Mouse (Mus musculus): ENCODE data around the gene Uqcc2.

Uqcc2 gene

DNA sequence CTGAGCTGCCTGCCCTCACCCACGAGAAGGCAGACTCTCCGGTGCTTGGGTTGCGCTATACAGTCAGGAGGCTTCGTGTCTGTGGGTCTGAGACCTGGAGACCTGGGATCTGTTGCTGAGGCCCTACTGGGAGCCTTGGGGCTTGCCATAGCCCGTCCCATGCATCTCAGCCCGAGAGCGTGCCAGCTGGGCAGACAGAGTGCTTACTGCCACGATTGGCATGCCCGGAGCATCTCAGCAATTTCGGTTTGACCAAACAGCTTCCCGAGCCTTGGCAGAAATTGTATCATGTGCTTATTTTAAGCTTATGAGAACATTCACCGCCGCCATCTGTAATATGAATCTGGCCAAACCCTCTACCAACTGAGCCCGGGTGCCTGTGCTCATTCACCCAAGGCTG, 20.5 kb upstream of the Uqcc2 start:
- no peak for DNase-seq

DNA sequence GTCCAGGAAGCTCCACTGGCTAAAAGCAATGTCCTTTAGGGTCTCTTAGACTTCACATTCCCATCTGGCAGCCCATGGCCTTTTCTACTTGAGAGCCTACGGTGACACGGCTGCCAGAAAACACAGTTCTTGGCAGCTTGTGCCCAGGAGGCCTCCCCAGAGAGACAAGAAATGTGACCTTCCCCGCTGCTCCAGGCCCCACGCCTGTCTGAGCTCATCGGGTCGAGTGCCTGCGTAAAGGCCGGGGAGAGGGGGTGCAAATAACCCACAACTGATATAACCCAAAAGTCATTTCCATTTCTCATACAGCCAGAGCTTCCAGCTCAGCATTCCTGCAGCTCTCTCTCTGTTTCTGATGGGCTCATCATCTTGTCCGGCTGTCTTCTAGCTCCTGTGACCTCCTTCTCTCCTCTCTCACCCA, 20.1 kb upstream of the Uqcc2 start:
- no peak for DNase-seq

DNA sequence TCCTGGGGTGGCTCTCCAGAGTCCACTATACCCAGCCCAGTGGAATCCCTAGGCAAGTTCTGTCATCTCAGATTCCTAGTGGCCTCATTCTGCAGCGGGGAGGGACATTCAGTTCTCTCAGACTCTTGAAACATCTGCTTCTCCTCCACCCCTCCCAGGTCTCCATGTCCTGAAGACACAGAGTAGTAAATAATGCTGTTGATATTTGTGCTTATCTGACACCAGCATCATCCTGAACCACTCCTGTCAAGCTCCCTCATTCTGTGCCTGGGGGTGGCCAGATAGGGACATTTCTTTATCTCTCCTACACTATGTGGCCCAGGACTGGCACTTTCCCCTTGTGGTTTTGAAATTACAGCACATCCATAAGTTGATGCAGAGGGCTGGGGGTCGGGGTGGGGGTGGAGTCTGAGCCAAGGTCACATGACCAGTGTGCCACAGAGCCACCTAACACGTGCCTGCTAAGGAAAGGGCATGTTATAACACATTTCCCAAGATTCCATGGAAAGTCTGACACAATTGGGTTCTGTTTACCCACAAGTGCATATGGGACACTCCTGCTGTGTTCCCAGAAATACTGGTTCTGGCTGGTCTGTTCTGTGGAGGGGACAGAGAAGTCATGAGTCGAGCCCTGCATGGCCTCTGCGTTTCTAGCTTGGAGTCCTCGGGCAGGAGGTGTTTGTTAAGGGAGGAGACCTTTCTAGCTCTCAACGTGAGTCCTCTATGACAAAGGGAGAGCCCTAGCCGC, 19.4 kb upstream of the Uqcc2 start:
- DNase-seq, result no peak

DNA sequence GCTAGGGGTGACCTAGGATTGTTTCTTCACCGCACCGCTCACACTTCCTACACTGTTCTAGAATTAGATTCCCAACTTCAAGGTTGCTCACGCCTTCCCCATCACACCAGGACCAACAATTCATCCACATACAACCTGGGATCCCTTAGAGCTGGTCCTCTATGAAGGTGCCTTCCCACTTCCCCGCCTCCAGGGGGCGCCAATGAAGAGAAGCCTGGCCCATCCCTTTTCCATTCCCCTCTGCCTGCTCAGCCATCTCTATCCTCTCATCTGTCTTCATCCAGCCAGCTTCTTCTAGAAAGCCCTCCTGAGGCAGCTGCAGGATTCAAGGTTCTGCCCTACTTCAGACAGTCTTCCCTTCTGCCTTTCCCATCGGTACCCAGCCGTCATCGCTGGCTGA, 17.7 kb upstream of the Uqcc2 start:
- no peak for DNase-seq

DNA sequence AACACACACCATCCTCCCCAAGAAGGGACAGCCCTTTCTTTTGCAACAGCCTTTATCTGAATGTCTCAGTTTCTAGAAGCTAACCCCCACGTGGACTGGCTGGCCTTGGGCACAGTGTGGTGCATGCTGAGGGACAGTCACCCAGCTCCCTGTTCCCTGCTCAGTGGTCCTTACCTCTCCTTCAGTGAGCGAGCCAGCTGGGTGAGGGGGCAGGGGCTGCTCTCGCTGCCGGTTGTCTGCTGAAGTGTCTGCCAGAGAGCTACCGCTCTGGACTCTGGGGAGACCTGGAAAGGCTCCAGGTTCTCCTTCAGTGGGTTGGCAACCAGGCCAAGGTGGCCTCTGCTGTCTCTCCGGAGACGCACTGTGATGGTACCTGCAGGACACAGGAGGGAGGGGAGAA, 17.2 kb upstream of the Uqcc2 start:
- DNase-seq, result no peak

DNA sequence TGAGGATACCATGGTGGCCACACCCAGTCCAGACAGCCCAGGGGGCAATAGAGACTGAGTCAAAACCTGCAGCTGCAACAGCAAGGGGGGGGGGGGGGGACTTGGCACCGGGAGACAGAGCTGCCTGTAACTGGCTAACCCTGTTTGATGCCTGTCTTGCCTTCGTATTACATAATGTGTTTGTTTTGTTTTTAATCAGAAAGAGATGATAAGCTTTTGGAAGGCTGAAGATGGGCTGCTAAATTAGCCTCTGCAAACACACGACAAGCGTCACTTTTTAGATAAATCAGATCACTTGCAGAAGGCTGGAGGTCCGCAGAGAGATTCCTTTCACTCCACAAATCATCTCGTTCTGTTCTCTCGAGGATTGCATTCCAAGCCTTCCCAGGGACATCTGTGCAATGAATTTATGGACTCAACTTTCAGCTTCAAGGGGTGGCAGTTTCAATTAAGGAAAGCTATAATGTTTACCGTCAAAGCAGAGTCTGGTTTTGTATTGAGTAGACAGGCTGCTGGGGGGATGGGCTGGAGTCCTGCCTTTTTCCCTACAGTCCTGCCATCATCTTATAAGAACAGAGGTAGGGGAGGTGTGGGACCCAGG, 12.7 kb upstream of the Uqcc2 start:
- no peak for DNase-seq

DNA sequence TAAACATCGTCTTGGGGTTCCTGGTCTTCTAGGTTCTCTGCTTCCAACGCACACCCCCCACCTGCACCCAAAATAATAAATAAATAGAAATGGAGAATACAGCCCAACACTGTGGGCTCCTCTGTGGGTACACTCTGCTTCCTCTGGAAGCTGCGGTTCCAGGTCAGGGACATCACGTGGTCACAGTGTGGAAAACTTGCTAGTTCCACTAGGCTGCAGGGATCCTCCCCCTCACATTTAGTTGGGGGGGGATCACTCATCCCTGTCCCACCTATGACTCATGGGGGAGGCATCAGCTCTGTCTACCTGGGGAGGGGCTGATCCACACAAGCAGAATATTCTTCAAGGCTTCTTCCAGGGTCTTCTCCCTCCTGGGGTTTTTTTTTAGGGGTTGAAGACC, 10.4 kb upstream of the Uqcc2 start:
- no peak for DNase-seq

DNA sequence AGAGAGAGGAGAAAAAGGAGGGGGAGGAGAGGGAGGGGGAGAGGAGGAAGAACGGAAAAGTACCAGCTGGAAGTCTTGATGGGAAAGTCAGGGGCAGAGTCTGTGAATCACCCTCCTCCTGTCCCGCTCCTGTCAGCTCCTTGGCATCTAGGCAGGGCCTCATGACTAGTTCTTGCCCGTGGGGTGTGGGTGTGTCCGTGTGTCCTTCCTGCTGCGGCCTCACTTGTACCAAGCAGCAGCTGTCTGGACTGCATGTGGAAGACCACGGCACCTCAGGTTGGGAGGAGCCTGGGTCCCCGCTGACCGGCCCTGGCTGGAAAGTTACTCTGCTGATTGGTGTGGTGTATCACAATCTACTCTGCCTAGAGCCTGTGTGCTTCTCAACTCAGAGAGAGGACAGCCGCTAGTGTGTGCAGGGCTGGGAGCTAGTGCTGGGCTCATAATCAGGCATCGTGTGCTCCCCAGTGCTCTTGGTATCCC, 8.3 kb upstream of the Uqcc2 start:
- no peak for DNase-seq

DNA sequence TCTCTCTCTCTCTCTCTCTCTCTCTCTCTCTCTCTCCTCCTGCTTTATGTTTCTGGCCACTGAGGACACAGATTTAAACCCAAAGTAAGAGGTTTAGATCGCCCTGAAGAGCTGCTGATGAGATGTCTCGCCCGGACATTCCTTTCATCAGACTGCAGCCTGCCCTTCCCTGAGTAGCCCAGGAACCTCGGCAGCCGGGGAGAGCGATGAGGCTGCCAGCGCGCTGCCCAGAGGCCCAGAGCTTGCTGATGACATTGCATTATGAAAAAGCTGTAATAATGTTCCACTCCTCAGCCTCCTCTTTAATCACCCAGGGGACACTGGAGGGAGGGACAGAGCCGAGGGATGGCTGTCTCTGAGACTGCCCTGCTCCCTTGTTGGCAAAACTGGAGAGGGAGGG, 6.5 kb upstream of the Uqcc2 start:
- no peak for DNase-seq

DNA sequence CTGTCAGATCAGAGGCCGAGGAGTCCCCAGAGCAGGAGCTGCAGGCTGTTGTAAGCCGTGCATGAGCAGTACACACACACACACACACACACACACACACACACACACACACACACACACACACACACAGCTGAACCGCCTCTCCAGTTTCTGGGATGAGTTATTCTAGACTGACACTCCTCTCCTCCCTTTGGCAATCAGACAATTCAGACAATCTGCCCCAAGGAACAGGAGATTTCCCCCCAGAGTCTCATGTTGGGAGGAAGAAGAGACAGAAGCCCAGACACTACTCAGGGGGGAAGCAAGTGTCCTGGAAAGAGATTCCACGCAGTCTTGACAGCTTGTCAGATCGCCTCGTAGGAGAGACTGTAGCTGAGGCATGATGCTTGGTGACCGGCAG, 5.6 kb upstream of the Uqcc2 start:
- DNase-seq, result no peak

DNA sequence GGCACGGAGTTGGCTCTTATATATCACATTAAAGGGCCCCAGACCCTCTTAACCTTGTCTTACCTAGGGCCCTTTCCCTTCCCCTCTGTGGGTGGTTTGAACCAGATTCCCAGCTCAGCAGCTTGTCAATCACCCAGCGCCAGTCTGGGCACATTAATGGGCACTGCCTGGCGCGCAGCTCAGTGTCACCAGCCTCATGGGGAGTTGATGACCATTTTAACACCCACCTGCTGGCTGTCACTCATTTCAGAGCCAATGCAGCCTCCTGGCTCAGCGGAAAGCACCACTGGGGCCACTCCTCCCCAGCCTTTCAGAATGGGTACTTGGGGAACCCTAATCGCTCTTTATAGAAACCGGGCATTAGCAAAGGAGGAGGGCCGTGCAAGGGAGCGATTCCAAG, 4.7 kb upstream of the Uqcc2 start:
- no peak for DNase-seq

DNA sequence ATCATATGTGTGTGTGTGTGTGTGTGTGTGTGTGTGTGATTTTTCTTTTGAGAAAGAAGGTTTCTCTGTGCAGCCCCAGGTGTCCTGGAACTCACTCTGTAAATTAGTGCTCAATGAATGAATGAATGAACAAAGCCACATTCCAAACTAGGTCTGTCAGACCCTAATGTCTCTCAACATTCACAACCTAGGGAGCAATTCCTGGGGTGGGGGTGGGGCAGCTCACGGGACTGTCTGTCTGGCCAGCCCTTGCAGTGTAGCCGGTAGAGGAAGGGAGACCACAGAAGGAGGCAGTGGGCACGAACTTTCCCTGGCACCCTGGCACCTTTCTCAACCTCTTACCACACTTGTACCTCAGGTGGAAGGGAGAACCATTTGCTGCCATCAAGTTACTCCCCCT, 999 bp upstream of the Uqcc2 start:
- DNase-seq, result no peak

DNA sequence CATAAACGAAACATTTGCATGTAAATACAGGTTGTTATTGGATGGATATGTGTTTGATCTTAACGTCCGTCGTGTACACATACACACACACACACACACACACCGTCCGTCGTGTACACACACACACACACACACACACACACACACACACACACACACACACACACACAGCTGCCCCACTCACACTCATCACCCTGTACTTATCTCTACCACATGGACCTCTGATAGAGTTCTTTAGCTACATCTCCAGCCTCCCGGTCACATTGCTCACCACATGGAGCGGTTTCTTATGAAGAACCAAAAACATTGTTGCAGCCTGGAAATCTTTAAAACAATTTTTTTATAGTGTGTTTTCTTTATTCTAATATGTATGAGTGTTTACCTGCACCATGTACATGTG, 471 bp upstream of the Uqcc2 start:
- no peak for DNase-seq

DNA sequence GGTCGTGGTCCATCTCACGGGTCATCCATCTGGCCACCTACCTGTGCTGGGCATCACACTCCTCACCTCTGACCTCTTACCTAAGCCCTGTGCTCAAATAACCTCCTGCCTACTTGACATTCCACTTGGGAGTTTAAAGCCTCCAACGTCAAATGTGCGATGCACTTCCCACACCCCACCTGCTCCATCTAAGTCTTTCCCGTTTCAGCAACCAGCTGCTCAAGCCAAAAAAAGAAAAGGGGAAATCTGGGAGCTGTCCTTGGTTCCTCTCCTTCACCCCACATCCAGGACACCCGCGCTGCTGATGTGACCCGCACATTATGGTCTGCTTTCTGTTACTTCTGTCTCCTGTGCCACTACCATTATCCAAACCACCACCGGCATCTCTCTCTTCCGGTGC, 1.5 kb downstream of the Uqcc2 start:
- no peak for DNase-seq

DNA sequence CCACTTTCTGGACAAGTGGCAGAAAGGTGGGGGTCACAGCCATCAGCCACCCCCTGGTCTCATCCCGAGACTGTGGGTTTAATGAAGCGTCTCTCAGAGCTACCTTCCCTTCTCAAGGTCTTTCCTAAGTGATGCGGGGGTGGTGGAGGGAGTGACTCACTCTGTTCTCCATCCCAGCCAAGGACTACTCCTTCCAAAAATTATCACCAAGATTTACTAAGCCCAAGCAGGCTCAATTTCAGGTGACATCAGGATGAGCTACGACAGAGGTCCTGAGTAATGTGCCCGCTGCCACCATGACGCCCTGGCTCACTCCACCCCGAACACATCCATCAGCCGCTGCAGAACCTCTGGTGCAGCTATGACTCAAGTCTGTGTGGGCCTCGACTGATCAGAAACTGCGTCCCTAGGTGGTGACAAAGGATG, 2.5 kb downstream of the Uqcc2 start:
- no peak for DNase-seq

DNA sequence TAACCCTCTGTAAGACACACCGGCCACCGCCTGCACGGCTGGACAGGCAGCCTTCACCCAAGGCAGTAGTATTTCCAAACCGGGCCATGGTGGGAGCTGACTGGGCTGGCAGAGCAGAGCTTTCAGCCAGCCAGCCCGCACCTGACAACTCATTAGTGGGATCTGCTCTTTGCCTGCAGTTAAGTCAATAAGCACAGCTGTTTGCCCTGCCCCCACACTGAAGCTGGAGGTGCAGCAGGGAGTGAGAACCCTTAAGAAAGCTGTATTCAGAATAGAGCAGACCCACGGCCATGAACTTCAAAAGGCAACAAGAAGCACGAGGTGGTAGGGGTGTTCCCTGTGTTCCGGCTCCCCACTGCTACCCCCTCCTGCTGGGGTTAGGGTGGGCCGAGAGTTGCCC, 3.5 kb downstream of the Uqcc2 start:
- peak; percentile 48 for DNase-seq

DNA sequence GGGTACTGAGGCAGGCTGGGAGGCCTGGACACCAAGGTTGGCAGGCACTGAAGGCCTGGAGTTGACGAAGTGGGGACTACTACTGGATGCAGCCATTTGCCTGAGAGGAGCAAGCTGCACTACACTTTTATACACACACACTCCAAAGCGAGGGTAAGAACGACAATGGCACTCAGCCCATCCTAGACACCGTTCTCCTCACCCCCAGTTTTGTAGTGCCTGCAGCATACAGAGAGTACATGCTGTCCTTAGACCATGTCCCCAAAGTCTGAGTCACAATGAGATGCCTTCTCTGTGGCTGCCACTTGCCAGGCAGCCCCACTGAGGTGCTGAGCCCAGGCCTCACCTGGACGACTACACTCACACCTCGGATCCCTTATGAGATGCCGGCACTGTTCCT, 3.9 kb downstream of the Uqcc2 start:
- DNase-seq, result no peak

DNA sequence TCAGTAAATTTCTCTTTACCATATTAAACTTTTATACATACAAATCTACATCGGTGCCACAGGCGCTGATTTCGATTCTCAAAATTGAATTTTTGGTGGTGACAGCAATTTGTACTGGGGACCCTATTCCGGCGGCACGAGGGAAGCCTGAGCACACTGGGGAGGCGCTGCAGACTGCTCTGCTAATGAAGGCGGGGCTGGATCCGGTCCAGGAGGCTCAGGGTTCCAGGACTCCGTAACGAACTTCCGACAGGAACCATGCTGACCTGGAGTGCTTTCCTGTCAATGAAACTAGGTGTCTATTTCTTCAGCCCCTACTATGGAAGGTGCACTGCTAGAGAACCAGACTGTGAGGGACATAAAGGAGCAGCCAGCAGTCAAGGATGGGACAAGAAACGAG, 4.4 kb downstream of the Uqcc2 start:
- peak; percentile 45 for DNase-seq

DNA sequence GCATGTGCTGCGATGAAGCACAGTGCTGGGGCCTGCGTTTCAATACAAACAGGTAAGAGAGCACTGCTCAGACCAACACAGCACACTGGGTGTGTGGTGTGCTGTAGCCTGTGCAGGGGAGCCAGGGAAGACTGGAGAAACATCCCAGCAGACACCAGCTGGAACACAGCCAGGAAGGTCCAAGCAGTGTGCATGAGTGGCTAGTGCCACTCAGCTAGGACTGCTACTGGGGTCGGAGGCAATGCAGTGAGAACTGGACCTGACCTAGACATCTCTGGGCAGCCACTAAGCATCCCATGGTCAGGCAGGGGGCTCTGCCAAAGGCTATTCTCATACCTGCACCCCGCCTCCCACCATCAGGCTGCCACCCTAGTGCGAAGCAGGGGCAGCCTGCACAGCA, 5.5 kb downstream of the Uqcc2 start:
- DNase-seq, result no peak

DNA sequence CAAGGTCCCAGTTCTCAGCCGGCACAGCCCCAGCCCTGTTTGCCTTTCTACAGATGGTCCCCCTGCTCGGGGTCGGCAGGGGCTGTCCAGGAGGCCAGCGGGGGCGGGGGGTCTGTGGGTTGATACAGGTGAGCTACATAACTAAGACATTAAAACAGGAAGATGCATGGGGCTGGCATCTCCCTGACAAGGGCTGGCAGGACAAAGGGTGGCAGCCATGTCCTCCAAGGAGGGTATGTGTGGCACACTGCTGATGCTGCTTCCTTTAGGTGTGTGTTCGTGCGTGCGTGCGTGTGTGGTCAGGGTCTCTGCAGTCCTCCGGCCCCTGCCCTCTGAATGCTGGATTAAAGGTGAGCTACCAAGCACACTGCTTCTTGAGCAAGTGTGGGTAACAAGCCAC, 6.7 kb downstream of the Uqcc2 start:
- DNase-seq, result no peak

DNA sequence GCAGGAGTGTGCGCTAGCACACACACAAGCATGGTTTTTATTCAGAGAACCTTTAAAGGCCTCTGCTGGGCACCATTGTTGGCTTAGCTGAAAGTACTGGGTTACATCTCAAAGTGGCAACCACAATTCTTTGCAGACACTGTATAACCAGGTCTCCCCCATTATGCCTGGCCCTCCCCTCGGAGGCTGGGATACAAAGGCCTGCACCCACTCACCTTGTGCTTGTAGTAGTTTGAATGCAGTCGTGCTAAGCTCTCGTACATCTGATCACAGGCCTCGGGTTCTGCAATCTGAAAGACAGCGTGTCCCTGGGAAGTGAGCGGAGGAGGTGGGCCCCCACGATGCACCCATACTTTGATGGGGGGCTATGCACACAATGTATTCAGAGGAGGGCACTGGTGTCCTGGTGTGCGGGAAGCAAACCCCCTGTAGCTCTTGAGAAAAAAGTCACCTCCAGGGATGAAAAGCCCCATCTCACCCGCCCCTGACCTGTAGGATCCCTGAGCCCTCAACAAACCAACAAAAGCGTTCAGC, 8.0 kb downstream of the Uqcc2 start:
- no peak for DNase-seq

DNA sequence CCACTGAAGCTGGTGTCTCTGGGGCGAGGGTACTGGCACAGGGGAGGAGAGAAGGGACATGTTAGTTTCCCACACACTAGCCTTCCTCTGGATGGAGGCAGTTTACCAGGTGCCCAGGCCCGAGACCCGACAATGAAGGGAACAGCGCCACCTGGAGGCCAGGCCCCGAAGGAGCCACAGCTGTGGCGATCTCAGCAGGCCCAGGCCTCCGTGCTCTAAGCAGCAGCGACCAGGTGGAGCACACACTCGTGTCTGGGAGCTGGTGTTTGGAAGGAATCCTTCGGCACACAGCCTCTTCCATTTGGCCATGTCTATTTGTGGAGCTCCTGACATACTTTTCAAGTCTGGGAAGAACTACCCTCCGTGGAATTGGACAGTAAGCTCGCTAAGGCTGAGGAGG, 8.5 kb downstream of the Uqcc2 start:
- DNase-seq, result peak; percentile 78

DNA sequence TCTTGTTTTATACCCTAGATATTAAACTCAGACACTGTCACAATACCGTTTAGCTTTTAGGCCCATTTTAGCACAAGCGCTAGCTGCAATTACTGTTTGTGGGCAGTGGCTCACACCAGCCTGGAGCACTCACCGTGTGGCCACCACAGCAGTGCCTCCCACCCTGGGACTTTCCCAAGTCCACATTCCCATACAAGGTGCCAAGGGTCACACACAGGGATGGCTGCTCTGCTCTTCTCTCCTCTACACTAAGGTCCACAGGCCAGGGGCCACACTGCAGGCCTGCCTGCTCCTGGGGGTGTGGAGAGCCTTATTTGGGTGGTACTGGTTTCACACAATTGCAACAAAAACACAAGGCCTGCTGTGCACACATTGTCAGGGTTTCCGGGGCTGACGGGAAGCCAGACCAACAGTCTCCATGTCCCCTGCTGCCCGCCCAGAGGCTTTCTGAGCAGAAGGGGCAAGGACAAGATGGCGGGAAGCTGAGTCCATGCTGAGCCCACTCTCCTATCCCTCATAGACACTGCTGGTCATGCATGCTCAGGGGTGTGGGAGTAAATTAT, 9.8 kb downstream of the Uqcc2 start:
- DNase-seq, result no peak

DNA sequence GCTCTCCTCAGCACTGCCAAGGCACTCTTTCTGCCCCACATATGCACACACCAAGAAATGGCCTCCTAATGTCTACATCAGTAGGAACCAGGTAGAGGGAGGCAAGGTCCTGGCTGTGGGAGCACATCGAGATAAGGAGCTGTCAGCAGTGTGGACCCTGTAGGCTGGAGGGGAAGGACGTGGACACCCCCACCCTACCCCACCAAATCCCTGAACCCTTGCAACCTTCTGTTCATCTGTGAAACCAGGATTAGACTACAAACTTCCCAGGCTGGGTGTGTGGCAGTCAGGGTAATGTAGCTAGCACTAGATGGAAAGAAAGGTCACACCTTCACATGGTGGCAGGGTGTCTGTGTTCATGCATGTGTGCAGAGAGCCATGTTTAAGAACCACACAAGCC, 10.6 kb downstream of the Uqcc2 start:
- DNase-seq, result no peak

Data from right cerebral cortex, postnatal 14 days (tissue).